Comparison of ENCODE assay signal across 18 mouse cellular contexts in genomic region chr5:28169166-28169801, GRCm38 (mm10). TPM values are rescaled to one million over a fixed set of nuclear protein-coding genes. Genes with fewer than 3 reads are reported as not detected.
DNase-seq lines count a peak whose midpoint lies in the region; ATAC-seq and TF ChIP-seq lines count a peak whose summit lies in the region.
"Had no signal": no experiment of that assay in that cellular context is flagged by ENCODE, and none has a peak within 500 bp of the region (broad histone marks: within the 10 kb centered on the region; RNA-seq: fewer than 3 reads in every experiment).

No protein-coding gene starts in this region.

- 0% methylated on average over 5 of the region's 5 CpGs for WGBS in hindbrain, embryonic 14.5 days
- WGBS in midbrain, embryonic 11.5 days: 2% methylated on average over 5 of the region's 5 CpGs
- 10% methylated on average over 5 of the region's 5 CpGs for WGBS in lung, adult 2 months

- peak overlapping the region; percentile 69 for H3K4me2 ChIP-seq in hindbrain, embryonic 14.5 days (replicated peaks)
- H3K4me2 ChIP-seq in midbrain, embryonic 11.5 days: peak overlapping the region; percentile 85
- H3K4me2 ChIP-seq: embryonic facial prominence, embryonic 12.5 days; limb, embryonic 12.5 days; neural tube, embryonic 12.5 days had no signal

- H3K27ac ChIP-seq in hindbrain, embryonic 14.5 days: no peak overlapping the region
- H3K27ac ChIP-seq in midbrain, embryonic 11.5 days (ENCODE audit: low read depth, low read length): peak overlapping the region; percentile 32; the same call in 1 of the 2 replicates
- H3K27ac ChIP-seq: embryonic facial prominence, embryonic 12.5 days; intestine, embryonic 15.5 days; limb, embryonic 12.5 days; liver, embryonic 15.5 days; neural tube, embryonic 12.5 days had no signal

- no peak for TF ChIP-seq CTCF in lung, adult 2 months (IDR thresholded peaks at IDR 0.05; ENCODE audit: insufficient read depth, low read length)

- peak; percentile 52 for DNase-seq in cerebellum, adult 9-11 months
- no peak for DNase-seq in cerebellum, adult 8-10 months
- DNase-seq in ZHBTc4 (ENCODE audit: low read depth, low spot score): peak; percentile 36
- DNase-seq in hindbrain, embryonic 14.5 days (ENCODE audit: low spot score): no peak
- DNase-seq in midbrain, embryonic 11.5 days (ENCODE audit: low spot score, missing footprints): peak; percentile 95
- DNase-seq in gastrocnemius, adult 8-10 months (ENCODE audit: low spot score in 2 of 2): no peak
- DNase-seq in lung, adult 2 months: no peak
- DNase-seq in adrenal gland, postnatal 25 days: no peak
- DNase-seq: kidney, postnatal 25 days; layer of hippocampus, postnatal 36 days; right cerebral cortex, postnatal 4 days had no signal

- no peak for ATAC-seq in hindbrain, embryonic 14.5 days (ENCODE audit: low FRiP score)
- no peak for ATAC-seq in midbrain, embryonic 11.5 days (ENCODE audit: low FRiP score)
- ATAC-seq: intestine, embryonic 15.5 days had no signal

- H3K4me3 ChIP-seq in hindbrain, embryonic 14.5 days (replicated peaks; ENCODE audit: low read length): peak overlapping the region; percentile 49
- H3K4me3 ChIP-seq in midbrain, embryonic 11.5 days (ENCODE audit: low read depth, low read length): peak overlapping the region; percentile 82
- H3K4me3 ChIP-seq in lung, adult 2 months (replicated peaks; ENCODE audit: extremely low read depth, low read depth, low read length): no peak overlapping the region
- H3K4me3 ChIP-seq: embryonic facial prominence, embryonic 12.5 days; limb, embryonic 12.5 days; neural tube, embryonic 12.5 days had no signal

- H3K4me1 ChIP-seq in hindbrain, embryonic 14.5 days (replicated peaks; ENCODE audit: control insufficient read depth, insufficient read depth, low read length): peaks cover 10% of the 10 kb centered on the region; the same call in 1 of the 2 replicates
- peaks cover 19% of the 10 kb centered on the region for H3K4me1 ChIP-seq in midbrain, embryonic 11.5 days (ENCODE audit: control insufficient read depth, insufficient read depth, low read length)
- H3K4me1 ChIP-seq in lung, adult 2 months (ENCODE audit: control insufficient read depth, insufficient read depth, low read length): peaks cover 3% of the 10 kb centered on the region; the same call in 1 of the 2 replicates

- H3K36me3 ChIP-seq in hindbrain, embryonic 14.5 days (replicated peaks; ENCODE audit: control insufficient read depth, insufficient read depth): no peaks in the 10 kb centered on the region
- no peaks in the 10 kb centered on the region for H3K36me3 ChIP-seq in midbrain, embryonic 11.5 days (ENCODE audit: control insufficient read depth, insufficient read depth, low read length)
- H3K36me3 ChIP-seq: embryonic facial prominence, embryonic 12.5 days; intestine, embryonic 15.5 days; limb, embryonic 12.5 days; liver, embryonic 15.5 days; neural tube, embryonic 12.5 days had no signal

- peaks cover 82% of the 10 kb centered on the region for H3K27me3 ChIP-seq in hindbrain, embryonic 14.5 days (ENCODE audit: control insufficient read depth, insufficient read depth, low read length)
- peaks cover 70% of the 10 kb centered on the region for H3K27me3 ChIP-seq in midbrain, embryonic 11.5 days (ENCODE audit: control insufficient read depth, insufficient read depth, low read length)

- H3K9me3 ChIP-seq in hindbrain, embryonic 14.5 days (ENCODE audit: control insufficient read depth, low read length): no peaks in the 10 kb centered on the region
- H3K9me3 ChIP-seq in midbrain, embryonic 11.5 days (ENCODE audit: control insufficient read depth, low read length): no peaks in the 10 kb centered on the region
- H3K9me3 ChIP-seq: embryonic facial prominence, embryonic 12.5 days; intestine, embryonic 15.5 days; limb, embryonic 12.5 days; liver, embryonic 15.5 days; neural tube, embryonic 12.5 days had no signal

- no peak for TF ChIP-seq POLR2A in lung, adult 2 months (IDR thresholded peaks at IDR 0.05; ENCODE audit: borderline replicate concordance, extremely low read depth, low read depth, low read length)

- H3K9ac ChIP-seq in hindbrain, embryonic 14.5 days: peak overlapping the region; percentile 67
- peak overlapping the region; percentile 85 for H3K9ac ChIP-seq in midbrain, embryonic 11.5 days (ENCODE audit: low read length)
- H3K9ac ChIP-seq: embryonic facial prominence, embryonic 12.5 days; intestine, embryonic 15.5 days; limb, embryonic 12.5 days; liver, embryonic 15.5 days; neural tube, embryonic 12.5 days had no signal

RNA-seq across cellular contexts. Expression of gene En2, which starts 3.8 kb away (rescaled TPM):
- polyA plus RNA-seq in hindbrain, embryonic 14.5 days (2014; fragmentation: Nextera tagmentation; extraction: Ambion mirVana): 0.07 and 0.98 TPM in 2 replicates
- polyA plus RNA-seq in midbrain, embryonic 11.5 days (2014; fragmentation: Nextera tagmentation; extraction: Ambion mirVana): 2.4 and 2.9 TPM in 2 replicates
- total RNA-seq in gastrocnemius, adult 8-10 months (2022): under 1 TPM; 0.38 to 0.48 (median 0.44) TPM
- not detected in 2 replicates for polyA plus RNA-seq in lung, adult 2 months (2012; rRNA removed)
- total RNA-seq in adrenal gland, postnatal 25 days (2021): 0.24 TPM in 2 replicates
- polyA plus RNA-seq: embryonic facial prominence, embryonic 12.5 days; gonadal fat pad, adult 2 months; heart, embryonic 14.5 days; intestine, embryonic 15.5 days; limb, embryonic 12.5 days; liver, embryonic 15.5 days had no signal

Comparison
In these comparisons a context has a peak if more than half of its experiments do, and no peak if none do; other contexts are left out.
1. DNase-seq: peak in cerebellum, adult 9-11 months (single experiment), ZHBTc4 (single experiment) and midbrain, embryonic 11.5 days (single experiment); none in cerebellum, adult 8-10 months (single experiment), hindbrain, embryonic 14.5 days (single experiment), gastrocnemius, adult 8-10 months (0 of 2), lung, adult 2 months (single experiment) and adrenal gland, postnatal 25 days (single experiment).